ENCODE assay signal across 24 mouse cellular contexts in the genomic region with DNA sequence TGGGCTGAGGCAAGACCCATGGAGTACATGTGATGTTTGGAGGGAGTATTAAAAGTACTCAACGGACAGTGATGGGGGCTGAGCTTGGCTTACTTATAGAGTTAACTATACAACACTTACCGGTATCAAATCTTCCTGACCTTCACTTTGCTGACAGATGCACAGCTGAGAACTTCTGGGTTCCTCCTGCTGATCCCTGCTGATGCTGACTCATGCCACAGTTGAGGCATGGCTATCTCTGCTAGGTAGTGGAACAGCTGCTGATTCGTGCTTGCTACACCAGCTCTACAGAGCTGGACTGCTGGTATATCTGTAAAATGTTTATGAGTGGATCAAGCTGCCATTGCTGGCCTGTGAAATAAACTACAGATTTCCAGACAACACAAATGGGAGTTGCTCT.
"Had no signal": no experiment of that assay in that cellular context is flagged by ENCODE, and none has a peak within 500 bp of the region (broad histone marks: within the 10 kb centered on the region; RNA-seq: fewer than 3 reads in every experiment).

No protein-coding gene starts in this region.

- H3K36me3 ChIP-seq: heart, embryonic 10.5 days; heart, embryonic 12.5 days; hindbrain, embryonic 13.5 days; hindbrain, embryonic 15.5 days; kidney, embryonic 15.5 days; limb, embryonic 13.5 days; limb, embryonic 15.5 days; liver, embryonic 12.5 days had no signal

- DNase-seq: gastrocnemius, postnatal 14 days; gastrocnemius, postnatal 36 days; heart, adult 18-20 months; heart, postnatal 14 days; heart, postnatal 36 days; kidney, adult 11 months; kidney, adult 2 months; kidney, adult 9 months; kidney, postnatal 14 days; kidney, postnatal 36 days; layer of hippocampus, adult 9-11 months; layer of hippocampus, postnatal 36 days; left cerebral cortex, postnatal 4 days had no signal

- H3K9me3 ChIP-seq: heart, embryonic 10.5 days; heart, embryonic 12.5 days; hindbrain, embryonic 13.5 days; hindbrain, embryonic 15.5 days; kidney, embryonic 15.5 days; limb, embryonic 13.5 days; limb, embryonic 15.5 days; liver, embryonic 12.5 days had no signal

- H3K27me3 ChIP-seq: heart, embryonic 12.5 days; hindbrain, embryonic 13.5 days; hindbrain, embryonic 15.5 days; kidney, embryonic 15.5 days; limb, embryonic 13.5 days; limb, embryonic 15.5 days; liver, embryonic 12.5 days had no signal

- H3K4me1 ChIP-seq: heart, embryonic 10.5 days; heart, embryonic 12.5 days; hindbrain, embryonic 13.5 days; hindbrain, embryonic 15.5 days; kidney, embryonic 15.5 days; limb, embryonic 13.5 days; limb, embryonic 15.5 days; liver, embryonic 12.5 days had no signal

- H3K4me2 ChIP-seq: heart, embryonic 12.5 days; hindbrain, embryonic 13.5 days; hindbrain, embryonic 15.5 days; kidney, embryonic 15.5 days; limb, embryonic 13.5 days; limb, embryonic 15.5 days; liver, embryonic 12.5 days had no signal

- H3K9ac ChIP-seq: heart, embryonic 12.5 days; hindbrain, embryonic 13.5 days; hindbrain, embryonic 15.5 days; kidney, embryonic 15.5 days; limb, embryonic 13.5 days; limb, embryonic 15.5 days; liver, embryonic 12.5 days had no signal

- ATAC-seq: hindbrain, postnatal 0 days; intestine, embryonic 16.5 days; liver, embryonic 12.5 days had no signal

- H3K4me3 ChIP-seq: heart, embryonic 10.5 days; heart, embryonic 12.5 days; hindbrain, embryonic 13.5 days; hindbrain, embryonic 15.5 days; kidney, embryonic 15.5 days; limb, embryonic 13.5 days; limb, embryonic 15.5 days; liver, embryonic 12.5 days had no signal

- H3K27ac ChIP-seq: heart, embryonic 10.5 days; hindbrain, embryonic 13.5 days; hindbrain, embryonic 15.5 days; hindbrain, postnatal 0 days; kidney, embryonic 15.5 days; kidney, postnatal 0 days; limb, embryonic 13.5 days; limb, embryonic 15.5 days; liver, embryonic 12.5 days had no signal
